Mouse (Mus musculus): ENCODE measurements around the gene Ercc6. TPM values are rescaled to one million over a fixed set of nuclear protein-coding genes. Genes with fewer than 3 reads are reported as not detected.

Gene Ercc6
- polyA plus RNA-seq, 1 experiment from 2014 or later = 9.9 TPM

- Histone ChIP-seq H3K4me3 (ENCODE audit: low read length) (no peak overlapping the region), H3K4me2 (ENCODE audit: low read depth, low read length) (no peak overlapping the region), H3K27ac (ENCODE audit: low read length) (no peak overlapping the region), H3K9me3 (replicated peaks; ENCODE audit: control insufficient read depth, low read length) (no peaks in the 10 kb centered on the region), H3K36me3 (ENCODE audit: control insufficient read depth, insufficient read depth) (0 out of 2 replicates have a peak, but pooled peaks cover 4% of the 10 kb centered on the region), H3K9ac (ENCODE audit: low read length) (no peak overlapping the region), H3K4me1 (ENCODE audit: control insufficient read depth, insufficient read depth, low read length) (no peaks in the 10 kb centered on the region; the same call in 1 of the 2 replicates), H3K27me3 (ENCODE audit: control insufficient read depth, insufficient read depth, low read length) (no peaks in the 10 kb centered on the region)
- no peak for ATAC-seq (replicated peaks; ENCODE audit: extremely low read depth, insufficient read depth, low FRiP score)
- 84% methylated on average over 9 of the region's 9 CpGs for WGBS
Observed at GRCm38 (mm10) chr14:32527211-32527610, 13.9 kb downstream of the Ercc6 start.

GRCm38 (mm10) chr14:32529036-32529435 lies 15.7 kb downstream of the Ercc6 start:
- 0 out of 2 replicates have a peak, but pooled peaks cover 4% of the 10 kb centered on the region for H3K36me3 ChIP-seq (ENCODE audit: control insufficient read depth, insufficient read depth)
- no peak overlapping the region for H3K4me2 ChIP-seq (ENCODE audit: low read depth, low read length)
- no peaks in the 10 kb centered on the region for H3K9me3 ChIP-seq (replicated peaks; ENCODE audit: control insufficient read depth, low read length)
- no peaks in the 10 kb centered on the region; the same call in 1 of the 2 replicates for H3K4me1 ChIP-seq (ENCODE audit: control insufficient read depth, insufficient read depth, low read length)
- H3K9ac ChIP-seq (ENCODE audit: low read length) = no peak overlapping the region
- WGBS = 75% methylated on average over 7 of the region's 7 CpGs
- no peaks in the 10 kb centered on the region for H3K27me3 ChIP-seq (ENCODE audit: control insufficient read depth, insufficient read depth, low read length)
- no peak overlapping the region for H3K27ac ChIP-seq (ENCODE audit: low read length)
- ATAC-seq (replicated peaks; ENCODE audit: extremely low read depth, insufficient read depth, low FRiP score) = no peak
- H3K4me3 ChIP-seq (ENCODE audit: low read length) = no peak overlapping the region

GRCm38 (mm10) chr14:32530896-32531295 lies 17.6 kb downstream of the Ercc6 start:
- Histone ChIP-seq H3K4me1 (ENCODE audit: control insufficient read depth, insufficient read depth, low read length) (no peaks in the 10 kb centered on the region; the same call in 1 of the 2 replicates), H3K4me3 (ENCODE audit: low read length) (no peak overlapping the region), H3K4me2 (ENCODE audit: low read depth, low read length) (no peak overlapping the region), H3K9me3 (replicated peaks; ENCODE audit: control insufficient read depth, low read length) (no peaks in the 10 kb centered on the region), H3K27ac (ENCODE audit: low read length) (no peak overlapping the region), H3K27me3 (ENCODE audit: control insufficient read depth, insufficient read depth, low read length) (no peaks in the 10 kb centered on the region), H3K36me3 (ENCODE audit: control insufficient read depth, insufficient read depth) (0 out of 2 replicates have a peak, but pooled peaks cover 2% of the 10 kb centered on the region), H3K9ac (ENCODE audit: low read length) (no peak overlapping the region)
- WGBS = 11% methylated on average over 2 of the region's 2 CpGs
- no peak for ATAC-seq (replicated peaks; ENCODE audit: extremely low read depth, insufficient read depth, low FRiP score)

- Histone ChIP-seq H3K9me3 (replicated peaks; ENCODE audit: control insufficient read depth, low read length) (no peaks in the 10 kb centered on the region), H3K27ac (ENCODE audit: low read length) (no peak overlapping the region), H3K4me1 (ENCODE audit: control insufficient read depth, insufficient read depth, low read length) (peaks cover 2% of the 10 kb centered on the region), H3K4me3 (ENCODE audit: low read length) (no peak overlapping the region), H3K36me3 (ENCODE audit: control insufficient read depth, insufficient read depth) (0 out of 2 replicates have a peak, but pooled peaks cover under 1% of the 10 kb centered on the region), H3K4me2 (ENCODE audit: low read depth, low read length) (no peak overlapping the region), H3K27me3 (ENCODE audit: control insufficient read depth, insufficient read depth, low read length) (no peaks in the 10 kb centered on the region), H3K9ac (ENCODE audit: low read length) (no peak overlapping the region)
- WGBS = 79% methylated on average over 3 of the region's 3 CpGs
- ATAC-seq (replicated peaks; ENCODE audit: extremely low read depth, insufficient read depth, low FRiP score) = no peak
Observed at GRCm38 (mm10) chr14:32531371-32531770, 18.1 kb downstream of the Ercc6 start.

GRCm38 (mm10) chr14:32532381-32533147 lies 19.2 kb downstream of the Ercc6 start:
- Histone ChIP-seq H3K9ac (ENCODE audit: low read length) (no peak overlapping the region), H3K4me2 (ENCODE audit: low read depth, low read length) (no peak overlapping the region), H3K27ac (ENCODE audit: low read length) (no peak overlapping the region), H3K36me3 (ENCODE audit: control insufficient read depth, insufficient read depth) (no peaks in the 10 kb centered on the region), H3K9me3 (replicated peaks; ENCODE audit: control insufficient read depth, low read length) (no peaks in the 10 kb centered on the region), H3K4me1 (ENCODE audit: control insufficient read depth, insufficient read depth, low read length) (peaks cover 9% of the 10 kb centered on the region), H3K4me3 (ENCODE audit: low read length) (no peak overlapping the region), H3K27me3 (ENCODE audit: control insufficient read depth, insufficient read depth, low read length) (no peaks in the 10 kb centered on the region)
- ATAC-seq (replicated peaks; ENCODE audit: extremely low read depth, insufficient read depth, low FRiP score) = no peak
- 73% methylated on average over 7 of the region's 7 CpGs for WGBS

GRCm38 (mm10) chr14:32533148-32533520 lies 19.8 kb downstream of the Ercc6 start:
- WGBS = 85% methylated on average over 3 of the region's 3 CpGs
- H3K4me2 ChIP-seq (ENCODE audit: low read depth, low read length) = no peak overlapping the region
- H3K9ac ChIP-seq (ENCODE audit: low read length) = no peak overlapping the region
- H3K27me3 ChIP-seq (ENCODE audit: control insufficient read depth, insufficient read depth, low read length) = no peaks in the 10 kb centered on the region
- peaks cover 9% of the 10 kb centered on the region for H3K4me1 ChIP-seq (ENCODE audit: control insufficient read depth, insufficient read depth, low read length)
- no peaks in the 10 kb centered on the region for H3K9me3 ChIP-seq (replicated peaks; ENCODE audit: control insufficient read depth, low read length)
- no peaks in the 10 kb centered on the region for H3K36me3 ChIP-seq (ENCODE audit: control insufficient read depth, insufficient read depth)
- no peak for ATAC-seq (replicated peaks; ENCODE audit: extremely low read depth, insufficient read depth, low FRiP score)
- H3K4me3 ChIP-seq (ENCODE audit: low read length) = no peak overlapping the region
- H3K27ac ChIP-seq (ENCODE audit: low read length) = no peak overlapping the region

- Histone ChIP-seq H3K4me2 (ENCODE audit: low read depth, low read length) (no peak overlapping the region), H3K36me3 (ENCODE audit: control insufficient read depth, insufficient read depth) (no peaks in the 10 kb centered on the region), H3K9ac (ENCODE audit: low read length) (no peak overlapping the region), H3K4me1 (ENCODE audit: control insufficient read depth, insufficient read depth, low read length) (peaks cover 9% of the 10 kb centered on the region), H3K4me3 (ENCODE audit: low read length) (no peak overlapping the region), H3K27ac (ENCODE audit: low read length) (no peak overlapping the region), H3K27me3 (ENCODE audit: control insufficient read depth, insufficient read depth, low read length) (no peaks in the 10 kb centered on the region), H3K9me3 (replicated peaks; ENCODE audit: control insufficient read depth, low read length) (no peaks in the 10 kb centered on the region)
- no peak for ATAC-seq (replicated peaks; ENCODE audit: extremely low read depth, insufficient read depth, low FRiP score)
- WGBS = 80% methylated on average over 4 of the region's 4 CpGs
Observed at GRCm38 (mm10) chr14:32533656-32534055, 20.3 kb downstream of the Ercc6 start.

GRCm38 (mm10) chr14:32534137-32534536 lies 20.8 kb downstream of the Ercc6 start:
- Histone ChIP-seq H3K36me3 (ENCODE audit: control insufficient read depth, insufficient read depth) (no peaks in the 10 kb centered on the region), H3K4me1 (ENCODE audit: control insufficient read depth, insufficient read depth, low read length) (peaks cover 9% of the 10 kb centered on the region), H3K4me2 (ENCODE audit: low read depth, low read length) (no peak overlapping the region), H3K27ac (ENCODE audit: low read length) (no peak overlapping the region), H3K9me3 (replicated peaks; ENCODE audit: control insufficient read depth, low read length) (no peaks in the 10 kb centered on the region), H3K4me3 (ENCODE audit: low read length) (no peak overlapping the region), H3K9ac (ENCODE audit: low read length) (no peak overlapping the region), H3K27me3 (ENCODE audit: control insufficient read depth, insufficient read depth, low read length) (no peaks in the 10 kb centered on the region)
- WGBS = 67% methylated on average over 5 of the region's 5 CpGs
- ATAC-seq (replicated peaks; ENCODE audit: extremely low read depth, insufficient read depth, low FRiP score) = no peak

- no peak overlapping the region for H3K4me3 ChIP-seq (ENCODE audit: low read length)
- peaks cover 3% of the 10 kb centered on the region for H3K36me3 ChIP-seq (ENCODE audit: control insufficient read depth, insufficient read depth)
- H3K4me1 ChIP-seq (ENCODE audit: control insufficient read depth, insufficient read depth, low read length) = peaks cover 9% of the 10 kb centered on the region
- no peak overlapping the region for H3K9ac ChIP-seq (ENCODE audit: low read length)
- no peak overlapping the region for H3K4me2 ChIP-seq (ENCODE audit: low read depth, low read length)
- WGBS = 61% methylated on average over 9 of the region's 9 CpGs
- no peak for ATAC-seq (replicated peaks; ENCODE audit: extremely low read depth, insufficient read depth, low FRiP score)
- H3K27ac ChIP-seq (ENCODE audit: low read length) = no peak overlapping the region
- no peaks in the 10 kb centered on the region for H3K9me3 ChIP-seq (replicated peaks; ENCODE audit: control insufficient read depth, low read length)
- H3K27me3 ChIP-seq (ENCODE audit: control insufficient read depth, insufficient read depth, low read length) = no peaks in the 10 kb centered on the region
Observed at GRCm38 (mm10) chr14:32536763-32537162, 23.4 kb downstream of the Ercc6 start.
